Mouse (Mus musculus) kidney, embryonic 14.5 days (tissue): ENCODE measurements around the gene Orai1. TPM values are rescaled to one million over a fixed set of nuclear protein-coding genes. Genes with fewer than 3 reads are reported as not detected.

Experiments used
- ATAC-seq: fragments of 200-750 bp; cut with Nextera tagmentation; 2 replicates; pipeline ENCODE4 v1.8.0; 2017; ENCODE audit warnings: moderate number of reproducible peaks, mild to moderate bottlenecking, moderate TSS enrichment, moderate library complexity; ENCODE audit not compliant: low FRiP score, low TSS enrichment
- H3K27ac ChIP-seq: fragments of 300-500 bp; sonication (generic); 2 replicates; pipeline ENCODE4 v1.5.1; 2014; ENCODE audit warnings: low read depth, mild to moderate bottlenecking, low read length, moderate library complexity, mixed read lengths
- H3K27me3 ChIP-seq: fragments of 300-500 bp; sonication (generic); 2 replicates; pipeline ENCODE4 v1.6.1; 2014; ENCODE audit warnings: mild to moderate bottlenecking, low read length; ENCODE audit not compliant: control insufficient read depth, insufficient read depth
- H3K36me3 ChIP-seq: fragments of 300-500 bp; sonication (generic); 2 replicates; pipeline ENCODE4 v1.6.1; 2014; ENCODE audit warnings: low read length, mixed read lengths; ENCODE audit not compliant: control insufficient read depth, insufficient read depth
- H3K4me1 ChIP-seq: fragments of 300-500 bp; sonication (generic); 2 replicates; pipeline ENCODE4 v1.6.1; 2014; ENCODE audit warnings: low read length, mixed read lengths; ENCODE audit not compliant: control insufficient read depth, insufficient read depth
- H3K4me2 ChIP-seq: fragments of 300-500 bp; sonication (generic); replicated peaks from 2 replicates; pipeline ENCODE4 v1.6.1; 2014; ENCODE audit warnings: low read depth, mild to moderate bottlenecking, low read length
- H3K4me3 ChIP-seq: fragments of 300-500 bp; sonication (generic); 2 replicates; pipeline ENCODE4 v1.5.1; 2014; ENCODE audit warnings: mild to moderate bottlenecking, low read length
- H3K9ac ChIP-seq: fragments of 300-500 bp; sonication (generic); 2 replicates; pipeline ENCODE4 v1.6.1; 2014; ENCODE audit warnings: low read depth, mild to moderate bottlenecking, low read length, moderate library complexity
- H3K9me3 ChIP-seq: fragments of 300-500 bp; sonication (generic); 2 replicates; pipeline ENCODE4 v1.6.1; 2016; ENCODE audit warnings: low read length; ENCODE audit not compliant: control insufficient read depth
- WGBS: fragments of 180-500 bp; shearing (Covaris S2); extraction: QIAGEN DNeasy Blood & Tissue Kit; methylation state at CpG from one replicate; pipeline ENCODE4 v1.1.7; 2014; 5-methylcytosine and 5-hydroxymethylcytosine counted together
- polyA plus RNA-seq: library from polyadenylated mRNA; unstranded; fragments of >200 nt; fragmentation: Nextera tagmentation; extraction: Ambion mirVana; gene quantifications from 2 replicates; pipeline ENCODE4 v1.2.1, GENCODE M21; 2014

Orai1 gene
- polyA plus RNA-seq, 1 experiment from 2014 or later: 21.5 TPM

GRCm38 (mm10) chr5:122985276-122985675 lies 29.6 kb upstream of the Orai1 start:
- ATAC-seq: no peak
- Histone ChIP-seq H3K4me1 (peaks cover 31% of the 10 kb centered on the region), H3K9ac (peak overlapping the region; percentile 53; the same call in 1 of the 2 replicates), H3K36me3 (0 out of 2 replicates have a peak, but pooled peaks cover 2% of the 10 kb centered on the region), H3K9me3 (no peaks in the 10 kb centered on the region), H3K4me3 (no peak overlapping the region), H3K27me3 (no peaks in the 10 kb centered on the region), H3K4me2 (peak overlapping the region; percentile 93), H3K27ac (peak overlapping the region; percentile 83)
- WGBS: 64% methylated on average over 3 of the region's 3 CpGs

- no peaks in the 10 kb centered on the region for H3K9me3 ChIP-seq
- peak overlapping the region; percentile 93 for H3K4me2 ChIP-seq
- 0 out of 2 replicates have a peak, but pooled peaks cover 2% of the 10 kb centered on the region for H3K36me3 ChIP-seq
- ATAC-seq: no peak
- H3K4me3 ChIP-seq: peak overlapping the region; percentile 79; the same call in 1 of the 2 replicates
- peak overlapping the region; percentile 83 for H3K27ac ChIP-seq
- 25% methylated on average over 8 of the region's 8 CpGs for WGBS
- peak overlapping the region; percentile 84; the same call in 1 of the 2 replicates for H3K9ac ChIP-seq
- H3K27me3 ChIP-seq: no peaks in the 10 kb centered on the region
- H3K4me1 ChIP-seq: peaks cover 34% of the 10 kb centered on the region
Observed at GRCm38 (mm10) chr5:122986091-122986493, 28.8 kb upstream of the Orai1 start.

GRCm38 (mm10) chr5:122987211-122988020 lies 27.5 kb upstream of the Orai1 start:
- peak overlapping the region; percentile 93 for H3K4me2 ChIP-seq
- peak overlapping the region; percentile 84 for H3K9ac ChIP-seq
- H3K4me1 ChIP-seq: peaks cover 43% of the 10 kb centered on the region
- H3K27ac ChIP-seq: peak overlapping the region; percentile 94
- no peaks in the 10 kb centered on the region for H3K27me3 ChIP-seq
- WGBS: 3% methylated on average over 39 of the region's 39 CpGs
- H3K36me3 ChIP-seq: 0 out of 2 replicates have a peak, but pooled peaks cover 2% of the 10 kb centered on the region
- no peaks in the 10 kb centered on the region for H3K9me3 ChIP-seq
- peak overlapping the region; percentile 79 for H3K4me3 ChIP-seq
- peak; percentile 55 for ATAC-seq

- Histone ChIP-seq H3K36me3 (no peaks in the 10 kb centered on the region), H3K4me1 (peaks cover 43% of the 10 kb centered on the region), H3K4me3 (peak overlapping the region; percentile 79), H3K27me3 (no peaks in the 10 kb centered on the region), H3K9me3 (no peaks in the 10 kb centered on the region), H3K27ac (peak overlapping the region; percentile 94), H3K9ac (peak overlapping the region; percentile 84), H3K4me2 (peak overlapping the region; percentile 93)
- whole genome bisulfite sequencing: 1% methylated on average over 41 of the region's 41 CpGs
- peak; percentile 11; the same call in 1 of the 2 replicates for ATAC-seq
Observed at GRCm38 (mm10) chr5:122988021-122988751, 26.7 kb upstream of the Orai1 start.

GRCm38 (mm10) chr5:122989001-122989525 lies 25.8 kb upstream of the Orai1 start:
- peak overlapping the region; percentile 79 for H3K4me3 ChIP-seq
- 2% methylated on average over 37 of the region's 39 CpGs for WGBS

GRCm38 (mm10) chr5:122989551-122990330 lies 25.1 kb upstream of the Orai1 start, which contains the start of gene Kdm2b:
Gene Kdm2b, minus strand, starts transcription at chr5:122989823.
- 4% methylated on average over 15 of the region's 15 CpGs for WGBS
- Histone ChIP-seq H3K27ac (peak within 1 kb of the TSS; percentile 94), H3K27me3 (no peaks in the 10 kb centered on the region), H3K36me3 (no peaks in the 10 kb centered on the region), H3K9me3 (no peaks in the 10 kb centered on the region), H3K9ac (peak within 1 kb of the TSS; percentile 84), H3K4me3 (peak within 1 kb of the TSS; percentile 79), H3K4me1 (peaks cover 42% of the 10 kb centered on the region), H3K4me2 (peak within 1 kb of the TSS; percentile 93)
- ATAC-seq: 0 out of 2 replicates have a peak, but pooled peaks have one; percentile 10

More at GRCm38 (mm10) chr5:122989001-122989525, 25.8 kb upstream of the Orai1 start:
- peaks cover 43% of the 10 kb centered on the region for H3K4me1 ChIP-seq
- peak overlapping the region; percentile 84 for H3K9ac ChIP-seq
- H3K36me3 ChIP-seq: no peaks in the 10 kb centered on the region
- no peaks in the 10 kb centered on the region for H3K9me3 ChIP-seq
- H3K27me3 ChIP-seq: no peaks in the 10 kb centered on the region
- peak; percentile 37 for ATAC-seq
- H3K4me2 ChIP-seq: peak overlapping the region; percentile 93
- peak overlapping the region; percentile 94 for H3K27ac ChIP-seq

- no peaks in the 10 kb centered on the region for H3K27me3 ChIP-seq
- peaks cover 41% of the 10 kb centered on the region for H3K4me1 ChIP-seq
- H3K27ac ChIP-seq: peak overlapping the region; percentile 33; the same call in 1 of the 2 replicates
- ATAC-seq: no peak
- no peaks in the 10 kb centered on the region for H3K9me3 ChIP-seq
- peak overlapping the region; percentile 40; the same call in 1 of the 2 replicates for H3K9ac ChIP-seq
- H3K36me3 ChIP-seq: no peaks in the 10 kb centered on the region
- WGBS: 20% methylated on average over 16 of the region's 16 CpGs
- peak overlapping the region; percentile 79 for H3K4me3 ChIP-seq
- H3K4me2 ChIP-seq: peak overlapping the region; percentile 93
Observed at GRCm38 (mm10) chr5:122990411-122991160, 24.3 kb upstream of the Orai1 start.
